Mouse (Mus musculus) CH12.LX (cell line): ENCODE measurements around the gene Dennd5a. TPM values are rescaled to one million over a fixed set of nuclear protein-coding genes. Genes with fewer than 3 reads are reported as not detected.
A peak's percentile ranks its signal among the peaks of the same experiment; 100 is the strongest.

Source experiments
- DNase-seq: peaks from one replicate; pipeline ENCODE4 v3.0.0-alpha.2; 2013; ENCODE audit errors: extremely low read depth
- H3K27ac ChIP-seq: 2 replicates; pipeline ENCODE4 v1.5.1; 2012; ENCODE audit warnings: low read depth, mild to moderate bottlenecking, control low read depth, moderate library complexity; ENCODE audit not compliant: insufficient read depth
- H3K27me3 ChIP-seq: replicated peaks from 2 replicates; pipeline ENCODE3; 2012; ENCODE audit warnings: inconsistent platforms
- H3K36me3 ChIP-seq, 2 experiments: replicated peaks in 1 of 2; 2 replicates each; pipeline versions ENCODE3 to v1.6.1; 2012; ENCODE audit warnings: inconsistent platforms in 1 of 2, low read length in 1 of 2, mild to moderate bottlenecking in 1 of 2, mixed read lengths in 1 of 2, moderate library complexity in 1 of 2; ENCODE audit not compliant: control insufficient read depth in 1 of 2, insufficient read depth in 1 of 2
- H3K4me1 ChIP-seq, 2 experiments: 2 replicates each; pipeline ENCODE4 v1.6.1; 2012; ENCODE audit warnings: inconsistent platforms in 1 of 2, moderate library complexity in 1 of 2; ENCODE audit not compliant: insufficient read depth in 2 of 2, control insufficient read depth in 1 of 2
- H3K4me2 ChIP-seq: 2 replicates; pipeline ENCODE4 v1.6.1; 2012; ENCODE audit warnings: low read depth, mild to moderate bottlenecking, control low read depth; ENCODE audit not compliant: poor library complexity, insufficient read depth, severe bottlenecking
- H3K4me3 ChIP-seq, 3 experiments: fragments of 150-350 bp in 1 of 3; sonication (generic) in 1 of 3; replicated peaks in 1 of 3; 2 replicates each; pipeline versions ENCODE3 to v1.5.1; 2011 to 2012; ENCODE audit warnings: low read depth in 2 of 3, low read length in 2 of 3, mild to moderate bottlenecking in 2 of 3, moderate library complexity in 2 of 3, control low read depth in 1 of 3, improper control_type of control experiment in 1 of 3, inconsistent platforms in 1 of 3, mixed read lengths in 1 of 3; ENCODE audit not compliant: poor library complexity in 1 of 3
- H3K79me2 ChIP-seq: replicated peaks from 2 replicates; pipeline ENCODE4 v1.6.1; 2012; ENCODE audit warnings: mild to moderate bottlenecking, moderate library complexity; ENCODE audit not compliant: control insufficient read depth, poor library complexity, insufficient read depth, severe bottlenecking; ENCODE audit errors: extremely low read depth
- H3K9ac ChIP-seq: 2 replicates; pipeline ENCODE4 v1.6.1; 2012; ENCODE audit warnings: low read depth, mild to moderate bottlenecking, control low read depth, moderate library complexity; ENCODE audit not compliant: insufficient read depth
- H3K9me3 ChIP-seq: replicated peaks from 2 replicates; pipeline ENCODE3; 2012; ENCODE audit warnings: low read length, inconsistent platforms, mixed read lengths
- CHD1 ChIP-seq: IDR thresholded peaks from 2 replicates; pipeline ENCODE4 v1.6.1; 2012; ENCODE audit warnings: low read depth, low read length, improper control_type of control experiment, inconsistent platforms
- CTCF ChIP-seq, 2 experiments: IDR thresholded peaks in 1 of 2; conservative IDR thresholded peaks in 1 of 2; 2 replicates each; pipeline ENCODE4 v1.5.1; 2011 to 2012; ENCODE audit warnings: low read depth in 2 of 2, low read length in 2 of 2, improper control_type of control experiment in 1 of 2, inconsistent platforms in 1 of 2, mild to moderate bottlenecking in 1 of 2, moderate library complexity in 1 of 2
- ETS1 ChIP-seq: conservative IDR thresholded peaks from 2 replicates; pipeline ENCODE4 v1.6.1; 2012; ENCODE audit warnings: low read depth, mild to moderate bottlenecking, inconsistent platforms, low read length, improper control_type of control experiment, moderate library complexity
- HCFC1 ChIP-seq: IDR thresholded peaks from 2 replicates; pipeline ENCODE4 v1.6.1; 2012; ENCODE audit warnings: low read depth, mild to moderate bottlenecking, inconsistent platforms, low read length, improper control_type of control experiment
- JUND ChIP-seq: conservative IDR thresholded peaks from 2 replicates; pipeline ENCODE4 v1.6.1; 2011; ENCODE audit warnings: low read depth, low read length, improper control_type of control experiment
- KAT2A ChIP-seq: IDR thresholded peaks from 2 replicates; pipeline ENCODE4 v1.6.1; 2012; ENCODE audit warnings: low read length, improper control_type of control experiment, inconsistent platforms; ENCODE audit not compliant: insufficient replicate concordance
- MAFK ChIP-seq: IDR thresholded peaks from 2 replicates; pipeline ENCODE4 v1.6.1; 2011; ENCODE audit warnings: low read length, improper control_type of control experiment; ENCODE audit not compliant: insufficient replicate concordance
- MAZ ChIP-seq: IDR thresholded peaks from 2 replicates; pipeline ENCODE4 v1.6.1; 2012; ENCODE audit warnings: low read depth, mild to moderate bottlenecking, inconsistent platforms, low read length, improper control_type of control experiment, moderate library complexity
- MEF2A ChIP-seq: IDR thresholded peaks from 2 replicates; pipeline ENCODE4 v1.6.1; 2014; ENCODE audit warnings: low read depth, mild to moderate bottlenecking, inconsistent platforms, low read length, improper control_type of control experiment, borderline replicate concordance
- MYC ChIP-seq: IDR thresholded peaks from 2 replicates; pipeline ENCODE4 v1.6.1; 2011; ENCODE audit warnings: low read depth, mild to moderate bottlenecking, improper control_type of control experiment, low read length
- NELFE ChIP-seq: IDR thresholded peaks from 2 replicates; pipeline ENCODE4 v1.6.1; 2011; ENCODE audit warnings: low read depth, low read length, improper control_type of control experiment
- POLR2A ChIP-seq: IDR thresholded peaks from 2 replicates; pipeline ENCODE4 v1.6.1; 2011; ENCODE audit warnings: low read depth, mild to moderate bottlenecking, improper control_type of control experiment, low read length
- RCOR1 ChIP-seq: conservative IDR thresholded peaks from 2 replicates; pipeline ENCODE4 v1.6.1; 2012; ENCODE audit warnings: low read depth, mild to moderate bottlenecking, inconsistent platforms, low read length, improper control_type of control experiment
- SMC3 ChIP-seq: IDR thresholded peaks from 2 replicates; pipeline ENCODE4 v1.6.1; 2011; ENCODE audit warnings: low read depth, low read length, improper control_type of control experiment
- TCF12 ChIP-seq: IDR thresholded peaks from 2 replicates; pipeline ENCODE4 v1.6.1; 2014; ENCODE audit warnings: low read depth, mild to moderate bottlenecking, inconsistent platforms, low read length, improper control_type of control experiment
- UBTF ChIP-seq: IDR thresholded peaks from 2 replicates; pipeline ENCODE4 v1.6.1; 2012; ENCODE audit warnings: low read depth, mild to moderate bottlenecking, inconsistent platforms, low read length, improper control_type of control experiment, moderate library complexity
- USF2 ChIP-seq: conservative IDR thresholded peaks from 2 replicates; pipeline ENCODE4 v1.6.1; 2011; ENCODE audit warnings: low read depth, low read length, improper control_type of control experiment
- ZC3H11A ChIP-seq: IDR thresholded peaks from 2 replicates; pipeline ENCODE4 v1.6.1; 2012; ENCODE audit warnings: low read depth, mild to moderate bottlenecking, inconsistent platforms, low read length, improper control_type of control experiment
- ZKSCAN1 ChIP-seq: IDR thresholded peaks from 2 replicates; pipeline ENCODE4 v1.6.1; 2012; ENCODE audit warnings: low read depth, inconsistent platforms, low read length, improper control_type of control experiment, borderline replicate concordance
- dilution Hi-C: fragments of 300-500 bp; cut with MboI; formaldehyde crosslinking; loops from 2 replicates; pipeline ENCODE4 v1.14.3; 2020; ENCODE audit warnings: low sequenced_read_pairs; ENCODE audit not compliant: extremely low pct_unique_long_range_greater_than_20kb, extremely low pct_ligation_motif_present
- in situ Hi-C: fragments of 300-500 bp; cut with MboI; formaldehyde crosslinking; loops from 3 replicates; pipeline ENCODE4 v1.14.3; 2019; ENCODE audit warnings: low sequenced_read_pairs, low pct_ligation_motif_present, low pct_unique_long_range_greater_than_20kb, mixed read lengths
- polyA plus RNA-seq: library from polyadenylated mRNA; unstranded; fragments of >175 nt; gene quantifications from 2 replicates; pipeline ENCODE4 v1.2.1, GENCODE M21; 2012; ENCODE audit warnings: low read depth; ENCODE audit not compliant: insufficient read length
- total RNA-seq, 2 experiments: library from RNA; depleted of rRNA; stranded (reverse); fragments of 300-350 nt in 1 of 2; fragments of >200 nt in 1 of 2; gene quantifications; 2 replicates each; pipeline ENCODE4 v1.2.3; 2012 to 2014

Gene Dennd5a
- total and polyA plus RNA-seq, 3 experiments: 20.7 to 29.5 (median 24.6) TPM

GRCm38 (mm10) chr7:109965658-109966057 is 5.4 kb upstream of the Dennd5a start:
- peaks cover 2 to 21% of the 10 kb centered on the region in 2 experiments; a peak in 2 of 4 replicates for H3K4me1 ChIP-seq
- H3K4me3 ChIP-seq: no peak overlapping the region
- dilution Hi-C loops: no loop called here
- H3K9me3 ChIP-seq: peaks cover 12% of the 10 kb centered on the region
- TF ChIP-seq CTCF (conservative IDR thresholded peaks at IDR 0.05 in 1 of 2, IDR thresholded peaks at IDR 0.05 in 1 of 2; ENCODE audit: low read depth in 2 of 2, low read length in 2 of 2): peak in 1 of 2 experiments; percentile 19; a peak in 1 of 4 replicates
- no peak for TF ChIP-seq TCF12
- no peak for DNase-seq
- no peaks in the 10 kb centered on the region for H3K79me2 ChIP-seq
- peaks cover 23% of the 10 kb centered on the region for H3K27me3 ChIP-seq
- no peak overlapping the region for H3K27ac ChIP-seq
- H3K36me3 ChIP-seq: no peaks in the 10 kb centered on the region
- in situ Hi-C loops: no loop called here
- H3K9ac ChIP-seq: no peak overlapping the region
- H3K4me2 ChIP-seq: no peak overlapping the region

DNA sequence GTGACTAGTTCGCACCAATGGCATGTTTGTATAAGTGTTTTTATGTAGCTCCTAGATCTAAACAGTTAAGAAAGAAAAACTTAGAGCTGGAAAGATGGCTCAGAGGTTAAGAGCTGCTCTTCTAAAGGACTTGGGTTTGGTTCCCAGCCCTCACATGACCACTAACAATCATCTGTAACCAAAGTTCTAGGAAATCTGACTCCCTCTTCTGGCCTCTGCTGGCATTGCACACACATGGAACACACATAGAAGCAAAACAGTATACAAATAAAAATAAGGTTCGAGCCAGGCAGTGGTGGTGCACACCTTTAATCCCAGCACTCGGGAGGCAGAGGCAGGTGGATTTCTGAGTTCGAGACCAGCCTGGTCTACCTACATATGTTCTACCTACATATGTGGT is 3.4 kb upstream of the Dennd5a start:
- Histone ChIP-seq H3K9ac (no peak overlapping the region), H3K4me2 (no peak overlapping the region), H3K4me1 (peaks cover 2 to 20% of the 10 kb centered on the region in 2 experiments; a peak in 2 of 4 replicates), H3K4me3 (no peak overlapping the region), H3K27me3 (peaks cover 24% of the 10 kb centered on the region), H3K9me3 (peaks cover 12% of the 10 kb centered on the region), H3K27ac (no peak overlapping the region), H3K36me3 (no peaks in the 10 kb centered on the region), H3K79me2 (no peaks in the 10 kb centered on the region; the same call in 1 of the 2 replicates)
- dilution Hi-C loops (no loop called here), in situ Hi-C loops (no loop called here)
- TF ChIP-seq RCOR1 (no peak), SMC3 (no peak), CTCF (conservative IDR thresholded peaks at IDR 0.05 in 1 of 2, IDR thresholded peaks at IDR 0.05 in 1 of 2; ENCODE audit: low read depth in 2 of 2, low read length in 2 of 2) (0 out of 4 replicates have a peak, but pooled peaks of 1 of the 2 experiments have one; percentile 17)
- no peak for DNase-seq

GRCm38 (mm10) chr7:109962596-109962995 is 2.3 kb upstream of the Dennd5a start:
- no peak overlapping the region for H3K27ac ChIP-seq
- dilution Hi-C loops: no loop called here

More at GRCm38 (mm10) chr7:109962596-109962995, 2.3 kb upstream of the Dennd5a start:
- no peaks in the 10 kb centered on the region for H3K36me3 ChIP-seq
- DNase-seq: no peak
- peaks cover 2 to 15% of the 10 kb centered on the region in 2 experiments; a peak in 2 of 4 replicates for H3K4me1 ChIP-seq
- no peak overlapping the region for H3K4me3 ChIP-seq
- TF ChIP-seq ZKSCAN1 (no peak), KAT2A (no peak), POLR2A (no peak), MAFK (no peak), ETS1 (no peak), ZC3H11A (no peak), USF2 (no peak), MYC (no peak), MEF2A (no peak), HCFC1 (no peak), CHD1 (no peak), UBTF (no peak), JUND (no peak), MAZ (no peak), NELFE (no peak)
- peaks cover 12% of the 10 kb centered on the region for H3K9me3 ChIP-seq
- H3K9ac ChIP-seq: no peak overlapping the region
- in situ Hi-C loops: no loop called here
- peaks cover 3% of the 10 kb centered on the region; the same call in 1 of the 2 replicates for H3K79me2 ChIP-seq
- H3K27me3 ChIP-seq: peaks cover 29% of the 10 kb centered on the region
- no peak overlapping the region for H3K4me2 ChIP-seq
